Mouse (Mus musculus) lung, embryonic 16.5 days (tissue): ENCODE results near the gene Cldn4. TPM values are rescaled to one million over a fixed set of nuclear protein-coding genes. Genes with fewer than 3 reads are reported as not detected.

Experiments
- ATAC-seq: fragments of 200-750 bp; cut with Nextera tagmentation; 2 replicates; pipeline ENCODE4 v1.8.0; 2017; ENCODE audit warnings: low read depth, mild to moderate bottlenecking, moderate library complexity
- H3K27ac ChIP-seq: fragments of 300-500 bp; sonication (generic); 2 replicates; pipeline ENCODE4 v1.5.1; 2014; ENCODE audit warnings: mild to moderate bottlenecking, control low read depth, low read length
- H3K27me3 ChIP-seq: fragments of 300-500 bp; sonication (generic); 2 replicates; pipeline ENCODE4 v1.6.1; 2014; ENCODE audit warnings: low read depth, low read length, mixed read lengths; ENCODE audit not compliant: control insufficient read depth, insufficient read depth
- H3K36me3 ChIP-seq: fragments of 300-500 bp; sonication (generic); 2 replicates; pipeline ENCODE4 v1.6.1; 2014; ENCODE audit warnings: low read length; ENCODE audit not compliant: control insufficient read depth, insufficient read depth
- H3K4me1 ChIP-seq: fragments of 300-500 bp; sonication (generic); replicated peaks from 2 replicates; pipeline ENCODE4 v1.6.1; 2014; ENCODE audit warnings: low read length, mixed read lengths; ENCODE audit not compliant: control insufficient read depth, insufficient read depth
- H3K4me2 ChIP-seq: fragments of 300-500 bp; sonication (generic); 2 replicates; pipeline ENCODE4 v1.6.1; 2014; ENCODE audit warnings: low read depth, low read length, control low read depth
- H3K4me3 ChIP-seq: fragments of 300-500 bp; sonication (generic); 2 replicates; pipeline ENCODE4 v1.5.1; 2014; ENCODE audit warnings: mild to moderate bottlenecking, low read length, control low read depth
- H3K9ac ChIP-seq: fragments of 300-500 bp; sonication (generic); 2 replicates; pipeline ENCODE4 v1.6.1; 2014; ENCODE audit warnings: low read length, control low read depth
- H3K9me3 ChIP-seq: fragments of 300-500 bp; sonication (generic); 2 replicates; pipeline ENCODE4 v1.6.1; 2016; ENCODE audit warnings: low read length; ENCODE audit not compliant: control insufficient read depth
- WGBS: fragments of 180-500 bp; shearing (Covaris S2); extraction: QIAGEN DNeasy Blood & Tissue Kit; methylation state at CpG from one replicate; pipeline ENCODE4 v1.1.7; 2014; 5-methylcytosine and 5-hydroxymethylcytosine counted together
- polyA plus RNA-seq: library from polyadenylated mRNA; unstranded; fragments of >200 nt; fragmentation: Nextera tagmentation; extraction: Ambion mirVana; gene quantifications from 2 replicates; pipeline ENCODE4 v1.2.1, GENCODE M21; 2015

The Cldn4 gene
- polyA plus RNA-seq, 1 experiment from 2014 or later: 33.0 TPM

DNA sequence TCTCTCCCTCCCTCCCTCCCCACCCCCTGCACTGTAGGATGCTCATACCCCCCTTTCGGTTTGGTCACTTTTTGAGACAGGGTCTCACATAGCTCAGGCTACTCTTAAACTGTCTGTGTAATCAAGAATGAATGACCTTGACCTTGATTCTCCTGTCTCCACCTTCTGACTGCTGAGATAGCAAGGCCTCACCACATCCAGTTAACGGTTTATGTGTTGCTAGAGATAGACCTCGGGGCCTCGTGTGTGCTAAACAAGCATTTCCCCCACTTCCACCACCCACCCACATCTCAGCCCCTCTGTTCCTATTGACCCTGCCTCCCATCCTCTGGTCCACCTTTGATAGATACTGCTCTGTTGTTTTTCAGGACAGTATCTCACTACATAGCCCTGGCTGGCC lies 31.1 kb upstream of the Cldn4 start:
- H3K27ac ChIP-seq: no peak overlapping the region
- peaks cover 6% of the 10 kb centered on the region for H3K4me1 ChIP-seq
- WGBS: 67% methylated on average over 4 of the region's 4 CpGs
- H3K36me3 ChIP-seq: no peaks in the 10 kb centered on the region
- no peak for ATAC-seq
- no peak overlapping the region for H3K9ac ChIP-seq
- H3K27me3 ChIP-seq: no peaks in the 10 kb centered on the region
- no peak overlapping the region for H3K4me3 ChIP-seq
- no peaks in the 10 kb centered on the region for H3K9me3 ChIP-seq
- no peak overlapping the region for H3K4me2 ChIP-seq

DNA sequence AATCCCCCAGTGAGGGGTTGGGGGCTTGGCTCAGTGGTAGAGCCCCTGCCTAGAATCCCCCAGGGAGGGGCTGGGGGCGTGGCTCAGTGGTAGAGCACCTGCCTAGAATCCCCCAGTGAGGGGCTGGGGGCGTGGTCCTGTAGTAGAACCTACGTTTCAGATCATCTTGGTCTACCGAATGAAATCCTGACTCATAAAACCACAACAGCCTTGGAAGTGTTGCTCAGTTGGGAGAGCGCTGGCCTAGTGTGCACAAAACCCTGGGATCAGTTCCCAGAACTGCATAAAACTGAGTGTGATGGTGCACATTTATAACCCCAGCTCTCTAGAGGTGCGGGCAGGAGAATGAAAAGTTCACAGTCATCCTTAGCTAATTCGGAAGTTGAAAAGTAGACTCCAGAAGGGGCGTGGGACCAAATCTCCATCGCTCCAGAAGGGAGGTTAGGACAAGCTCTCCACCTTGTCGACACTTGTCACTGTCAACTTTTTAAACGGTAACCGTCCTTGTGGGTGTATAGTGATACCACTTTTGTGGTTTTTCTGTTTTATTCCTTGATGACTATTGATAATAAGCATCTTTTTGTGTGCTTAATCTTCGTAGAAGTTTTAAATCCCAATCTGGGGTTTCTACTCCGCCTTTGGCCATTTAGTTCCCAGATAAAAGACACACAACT lies 30.0 kb upstream of the Cldn4 start:
- Histone ChIP-seq H3K27ac (no peak overlapping the region), H3K4me1 (peaks cover 9% of the 10 kb centered on the region), H3K27me3 (no peaks in the 10 kb centered on the region), H3K4me3 (no peak overlapping the region), H3K36me3 (no peaks in the 10 kb centered on the region), H3K4me2 (no peak overlapping the region), H3K9me3 (no peaks in the 10 kb centered on the region), H3K9ac (no peak overlapping the region)
- WGBS: 79% methylated on average over 14 of the region's 14 CpGs
- ATAC-seq: no peak

GRCm38 (mm10) chr5:134976164-134976563 lies 29.4 kb upstream of the Cldn4 start:
- Histone ChIP-seq H3K27ac (no peak overlapping the region), H3K36me3 (no peaks in the 10 kb centered on the region), H3K27me3 (no peaks in the 10 kb centered on the region), H3K9me3 (no peaks in the 10 kb centered on the region), H3K4me2 (no peak overlapping the region), H3K4me3 (no peak overlapping the region), H3K4me1 (peaks cover 9% of the 10 kb centered on the region), H3K9ac (no peak overlapping the region)
- no peak for ATAC-seq
- 76% methylated on average over 2 of the region's 2 CpGs for WGBS

DNA sequence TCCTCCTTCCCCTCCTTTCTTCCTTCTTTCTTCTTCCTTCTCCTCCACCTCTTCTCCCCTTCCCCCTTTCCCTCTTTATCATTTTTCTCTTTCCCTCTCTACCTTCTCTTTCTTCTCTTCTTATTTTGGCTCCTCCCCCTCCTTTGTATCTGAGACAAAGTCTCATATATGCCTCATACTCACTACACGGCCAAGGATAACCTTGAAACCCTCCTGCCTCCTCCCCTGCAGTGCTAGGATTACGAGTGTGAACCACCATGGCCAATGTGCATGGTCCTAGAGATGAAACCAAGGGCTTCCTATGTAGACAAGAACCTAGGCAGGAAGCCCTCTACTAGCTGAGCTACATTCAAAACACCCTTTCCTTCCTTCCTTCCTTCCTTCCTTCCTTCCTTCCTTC lies 28.2 kb upstream of the Cldn4 start:
- Histone ChIP-seq H3K4me1 (peaks cover 9% of the 10 kb centered on the region), H3K9ac (no peak overlapping the region), H3K27me3 (no peaks in the 10 kb centered on the region), H3K4me3 (no peak overlapping the region), H3K4me2 (no peak overlapping the region), H3K36me3 (no peaks in the 10 kb centered on the region), H3K9me3 (no peaks in the 10 kb centered on the region), H3K27ac (peak overlapping the region; percentile 88)
- no peak for ATAC-seq
- 38% methylated on average over 2 of the region's 2 CpGs for WGBS

DNA sequence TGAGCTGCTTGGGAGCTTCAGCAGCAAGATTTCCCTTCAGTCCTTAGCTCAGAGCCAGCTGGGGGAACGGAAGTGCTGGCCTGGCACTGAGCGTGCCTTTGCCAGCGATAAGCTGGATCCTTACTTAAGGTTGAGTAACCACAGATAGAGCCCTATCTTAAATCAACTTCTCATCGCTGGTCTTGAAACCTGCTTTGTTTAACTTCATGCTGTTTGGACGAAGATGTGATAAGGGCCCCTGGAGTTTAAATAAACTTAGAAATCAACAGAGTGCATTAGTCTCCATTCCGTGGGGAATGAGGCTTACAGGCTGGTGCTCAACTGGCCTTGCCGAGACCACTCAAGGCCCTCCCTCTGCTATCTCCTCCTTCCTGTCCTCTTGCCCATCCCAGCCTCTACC lies 27.6 kb upstream of the Cldn4 start:
- Histone ChIP-seq H3K27me3 (no peaks in the 10 kb centered on the region), H3K4me1 (peaks cover 9% of the 10 kb centered on the region), H3K9ac (no peak overlapping the region), H3K27ac (peak overlapping the region; percentile 88), H3K36me3 (no peaks in the 10 kb centered on the region), H3K9me3 (no peaks in the 10 kb centered on the region), H3K4me2 (0 out of 2 replicates have a peak overlapping the region, but pooled peaks have one; percentile 3), H3K4me3 (no peak overlapping the region)
- 8% methylated on average over 7 of the region's 7 CpGs for WGBS
- peak; percentile 80 for ATAC-seq

- Histone ChIP-seq H3K4me1 (peaks cover 10% of the 10 kb centered on the region), H3K36me3 (no peaks in the 10 kb centered on the region), H3K4me2 (no peak overlapping the region), H3K27ac (peak overlapping the region; percentile 88), H3K9ac (no peak overlapping the region), H3K27me3 (no peaks in the 10 kb centered on the region), H3K9me3 (no peaks in the 10 kb centered on the region), H3K4me3 (no peak overlapping the region)
- 67% methylated on average over 7 of the region's 7 CpGs for WGBS
- ATAC-seq: peak; percentile 41
Measured at GRCm38 (mm10) chr5:134973526-134973925, 26.8 kb upstream of the Cldn4 start.

GRCm38 (mm10) chr5:134973081-134973480 lies 26.3 kb upstream of the Cldn4 start:
- no peaks in the 10 kb centered on the region for H3K36me3 ChIP-seq
- ATAC-seq: no peak
- no peak overlapping the region for H3K4me3 ChIP-seq
- no peak overlapping the region for H3K4me2 ChIP-seq
- H3K27ac ChIP-seq: peak overlapping the region; percentile 88
- H3K4me1 ChIP-seq: peaks cover 11% of the 10 kb centered on the region
- no peak overlapping the region for H3K9ac ChIP-seq
- H3K27me3 ChIP-seq: no peaks in the 10 kb centered on the region
- H3K9me3 ChIP-seq: no peaks in the 10 kb centered on the region

- Histone ChIP-seq H3K9ac (no peak overlapping the region), H3K36me3 (no peaks in the 10 kb centered on the region), H3K27ac (peak overlapping the region; percentile 26), H3K4me1 (peaks cover 16% of the 10 kb centered on the region), H3K4me2 (no peak overlapping the region), H3K9me3 (no peaks in the 10 kb centered on the region), H3K27me3 (no peaks in the 10 kb centered on the region), H3K4me3 (no peak overlapping the region)
- WGBS: 38% methylated on average over 8 of the region's 8 CpGs
- peak; percentile 21; the same call in 1 of the 2 replicates for ATAC-seq
Measured at GRCm38 (mm10) chr5:134970671-134971070, 23.9 kb upstream of the Cldn4 start.

DNA sequence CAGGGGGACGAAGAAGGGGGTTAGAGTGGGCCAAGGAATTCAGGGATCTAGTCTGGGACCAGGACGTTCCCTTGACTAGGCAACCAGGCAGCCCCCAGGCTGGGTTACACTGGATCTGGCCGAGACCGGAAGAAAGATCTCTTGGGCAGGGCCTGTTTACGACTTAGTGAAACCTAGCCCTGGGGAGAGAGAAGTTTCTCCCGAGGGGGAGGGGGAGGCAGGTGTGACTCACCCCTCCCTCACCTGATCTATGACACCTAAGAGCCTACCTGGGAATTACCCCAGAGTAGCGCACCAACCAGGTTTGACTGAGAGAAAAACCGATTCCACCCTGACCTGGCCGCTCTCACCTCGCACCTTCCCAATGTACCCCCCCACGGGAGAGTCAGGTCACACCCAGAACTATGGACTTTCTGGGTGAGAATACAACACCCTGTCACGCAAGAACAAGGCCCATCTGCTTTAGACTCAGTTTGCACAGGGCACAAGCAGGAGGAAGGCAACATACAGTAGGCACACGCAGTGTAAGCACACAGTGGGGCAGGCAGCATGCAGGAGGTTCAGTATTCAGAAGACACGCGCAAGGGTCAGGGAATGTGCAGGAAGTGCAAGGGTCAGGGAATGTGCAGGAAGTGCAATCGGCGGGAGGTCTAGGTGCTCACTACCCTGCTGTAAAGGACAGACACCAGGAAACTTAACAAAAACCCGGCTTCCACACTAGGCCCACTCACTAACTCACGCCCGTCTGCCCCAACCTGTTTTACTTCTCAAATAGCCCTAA lies 20.6 kb upstream of the Cldn4 start:
- H3K4me2 ChIP-seq: no peak overlapping the region
- ATAC-seq: no peak

More for the DNA sequence above, 20.6 kb upstream of the Cldn4 start:
- H3K4me1 ChIP-seq: peaks cover 10% of the 10 kb centered on the region
- no peaks in the 10 kb centered on the region for H3K9me3 ChIP-seq
- H3K27me3 ChIP-seq: no peaks in the 10 kb centered on the region
- no peaks in the 10 kb centered on the region for H3K36me3 ChIP-seq
- H3K4me3 ChIP-seq: no peak overlapping the region
- H3K9ac ChIP-seq: 0 out of 2 replicates have a peak overlapping the region, but pooled peaks have one; percentile 13
- WGBS: 47% methylated on average over 20 of the region's 20 CpGs
- H3K27ac ChIP-seq: peak overlapping the region; percentile 95
